Mouse (Mus musculus) kidney, adult 8-10 months (tissue): ENCODE results near the gene Prss8.
"Not testable (repeated sequence)": the region's sequence is repeated elsewhere in the genome, so short reads cannot be mapped to it uniquely, and the experiment has no call there.

Experiments used
- DNase-seq, 2 experiments: peaks; one replicate each; pipeline ENCODE4 v3.0.0; 2022

Prss8 gene

DNA sequence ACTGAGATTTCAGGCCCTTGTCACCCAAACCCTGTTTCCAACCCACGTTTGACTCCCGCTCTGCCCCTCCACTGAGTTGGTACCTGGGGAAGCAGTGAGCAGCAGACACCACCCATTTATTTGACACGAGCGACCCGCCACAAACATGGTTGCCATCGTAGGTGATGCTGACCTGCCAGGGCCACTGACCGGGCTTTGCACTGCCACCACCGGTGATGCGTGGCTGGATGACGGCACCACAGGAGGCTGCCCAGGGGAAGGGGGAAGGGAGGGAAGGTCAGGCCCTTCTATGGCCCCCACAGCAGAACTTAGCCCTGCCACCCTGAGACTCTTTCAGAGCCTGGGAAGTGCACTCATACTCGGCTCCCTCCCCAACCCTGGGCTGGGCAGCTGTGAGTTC lies 2.2 kb downstream of the Prss8 start:
- DNase-seq: no peak

DNA sequence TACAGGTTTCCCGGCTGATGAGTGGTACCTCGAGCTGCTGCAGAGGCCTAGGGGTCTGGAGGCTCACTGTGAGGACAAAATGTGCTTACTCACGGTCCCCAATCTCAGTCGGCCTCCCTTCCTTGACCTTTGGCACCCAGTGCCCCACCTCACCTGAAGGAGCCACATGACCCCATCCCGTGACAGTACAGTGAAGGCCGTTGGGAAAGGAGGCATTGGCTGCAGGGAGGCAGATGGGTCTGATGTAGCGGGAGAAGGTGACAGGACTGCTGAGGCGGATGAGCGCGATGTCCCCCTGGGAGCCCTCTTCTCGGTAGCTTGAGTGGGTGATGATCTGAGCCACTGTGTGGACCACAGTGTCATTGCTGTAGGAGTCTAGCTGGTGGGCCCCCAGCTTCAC lies 3.1 kb downstream of the Prss8 start:
- DNase-seq: peak; percentile 85

DNA sequence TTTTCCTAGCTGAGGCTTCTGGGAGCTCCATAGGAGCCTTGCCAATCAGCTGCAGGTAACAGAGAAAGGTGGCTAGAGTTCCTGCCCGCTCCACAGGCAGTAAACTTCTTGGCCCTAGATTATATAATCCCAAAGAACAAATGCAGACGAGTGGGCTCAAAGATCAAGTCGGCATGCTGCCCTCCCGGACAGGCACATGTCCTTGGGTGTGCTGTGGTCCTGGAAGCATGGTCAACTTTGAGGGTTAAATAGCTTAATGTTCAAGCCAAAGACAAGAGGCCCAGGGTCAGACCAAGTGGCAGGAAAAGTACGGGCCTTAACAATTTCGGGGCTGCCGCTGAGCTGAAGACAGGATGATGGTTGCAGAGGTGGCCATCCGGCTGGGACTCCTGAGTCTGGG lies 3.8 kb downstream of the Prss8 start:
- peak; percentile 86 to 91 for DNase-seq

DNA sequence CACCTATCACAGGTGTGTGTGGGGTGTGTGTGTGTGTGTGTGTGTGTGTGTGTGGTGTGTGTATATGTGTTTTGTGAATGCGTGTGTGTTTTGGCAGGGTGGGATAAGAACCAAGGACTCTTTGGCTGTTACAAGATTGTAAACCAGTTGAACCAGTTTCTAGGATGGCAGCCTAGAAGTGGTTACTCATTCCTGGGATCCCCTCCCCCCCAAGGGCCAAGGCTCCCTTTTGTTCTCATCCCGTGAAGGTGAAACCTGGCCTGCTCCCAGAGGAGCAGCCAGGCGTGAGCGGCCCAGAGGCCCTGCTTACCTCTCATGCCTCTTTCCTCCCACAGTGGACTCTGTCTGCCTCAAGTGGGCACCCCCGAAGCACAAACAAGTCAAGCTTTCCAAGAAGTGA lies 4.7 kb downstream of the Prss8 start:
- peak; percentile 92 to 93 for DNase-seq

DNA sequence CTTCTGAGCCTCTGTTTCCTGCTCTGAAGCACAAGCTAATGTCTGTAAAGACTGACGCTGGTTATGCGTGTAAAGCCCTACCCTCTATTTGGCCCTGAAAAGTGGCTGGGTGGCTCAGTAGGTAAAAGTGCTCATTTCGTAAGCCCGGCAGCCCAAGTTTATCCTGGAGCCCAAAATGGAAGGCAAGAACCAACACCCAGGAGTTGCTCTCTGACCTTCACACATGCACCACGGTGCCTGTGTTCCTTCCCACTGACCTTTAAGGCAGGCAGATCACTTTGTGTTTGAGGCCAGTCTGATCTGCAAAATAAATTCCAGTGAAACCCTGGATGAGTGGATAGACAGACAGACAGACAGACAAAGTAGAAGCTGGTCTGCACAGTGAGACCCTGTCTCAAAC lies 6.2 kb downstream of the Prss8 start:
- DNase-seq: no peak

DNA sequence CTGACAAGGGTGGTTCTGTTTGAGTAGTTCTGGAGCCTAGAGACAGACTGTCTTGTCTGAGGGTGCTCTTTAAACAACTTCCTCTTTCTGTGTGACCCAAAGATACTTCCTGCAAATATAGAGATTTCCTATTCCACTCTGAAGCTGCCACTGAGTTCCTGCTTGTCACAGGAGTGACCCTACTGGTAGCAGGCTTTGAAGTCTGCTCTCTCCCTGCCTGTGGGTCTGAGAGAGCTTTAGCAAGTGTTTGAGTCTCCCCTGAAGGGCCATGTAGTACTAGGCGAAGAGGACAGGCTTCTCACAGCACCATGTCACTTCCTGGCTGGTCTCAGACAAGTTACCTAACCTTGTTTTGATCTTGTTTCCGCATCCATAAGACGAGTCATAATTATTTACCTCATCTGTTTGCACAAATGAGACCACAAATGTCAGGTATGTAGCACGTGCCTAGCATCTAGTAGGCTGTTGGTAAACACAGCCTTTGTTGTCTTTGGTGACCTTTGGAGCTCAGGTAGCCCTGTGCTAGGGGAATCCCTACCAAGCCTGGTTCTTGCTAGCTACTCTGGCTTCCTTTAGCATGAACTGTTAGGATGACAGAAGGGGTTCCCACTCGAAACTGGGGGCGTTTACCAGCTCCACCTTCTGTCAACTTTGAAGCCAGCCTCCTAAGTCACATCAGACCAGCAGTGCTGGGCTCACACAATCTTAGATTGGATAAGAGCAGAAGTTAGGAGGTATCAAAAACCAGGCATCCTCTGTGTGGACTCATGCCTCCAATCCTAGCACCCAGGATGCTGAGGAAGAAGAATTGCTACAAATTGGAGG lies 7.2 kb downstream of the Prss8 start:
- DNase-seq: no peak

DNA sequence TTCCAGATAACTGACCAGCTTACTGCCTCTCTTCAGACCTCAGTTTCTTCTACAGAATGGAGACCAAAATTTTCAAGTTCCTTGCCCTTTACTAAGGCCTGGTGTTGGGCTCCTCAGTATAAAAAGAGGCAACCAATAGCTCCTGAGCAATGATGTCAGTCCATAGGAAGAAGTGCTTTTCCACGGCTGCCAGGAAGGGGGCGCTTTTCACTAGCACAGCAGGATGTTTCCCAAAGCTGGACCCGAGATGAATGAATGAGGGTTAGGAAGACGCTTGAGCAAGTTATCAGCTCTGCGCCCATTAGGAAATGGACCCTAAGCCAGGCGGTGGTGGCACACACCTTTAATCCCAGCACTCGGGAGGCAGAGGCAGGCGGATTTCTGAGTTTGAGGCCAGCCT lies 8.4 kb downstream of the Prss8 start:
- DNase-seq: peak in 1 of 2 experiments; percentile 64

DNA sequence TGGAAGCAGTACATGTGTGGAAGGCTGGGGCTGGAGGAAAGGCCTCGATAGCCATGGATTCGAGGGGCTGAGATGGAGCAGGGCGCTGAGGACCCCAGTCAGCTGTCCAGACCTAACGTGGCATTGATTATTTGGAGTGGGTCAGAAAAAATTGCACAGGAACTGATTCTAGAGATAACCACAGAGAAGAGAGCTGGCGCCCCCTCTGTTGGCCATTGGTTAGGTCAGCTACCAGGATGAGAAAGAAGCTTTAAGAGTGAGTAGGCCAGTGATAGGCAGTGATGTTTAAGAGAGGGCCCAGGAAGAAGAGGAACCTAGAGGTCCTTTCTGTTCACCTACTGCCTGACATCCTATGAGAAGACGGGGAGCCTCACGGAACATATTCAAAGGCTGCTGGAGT lies 10.6 kb downstream of the Prss8 start:
- DNase-seq: peak in 1 of 2 experiments; percentile 45

DNA sequence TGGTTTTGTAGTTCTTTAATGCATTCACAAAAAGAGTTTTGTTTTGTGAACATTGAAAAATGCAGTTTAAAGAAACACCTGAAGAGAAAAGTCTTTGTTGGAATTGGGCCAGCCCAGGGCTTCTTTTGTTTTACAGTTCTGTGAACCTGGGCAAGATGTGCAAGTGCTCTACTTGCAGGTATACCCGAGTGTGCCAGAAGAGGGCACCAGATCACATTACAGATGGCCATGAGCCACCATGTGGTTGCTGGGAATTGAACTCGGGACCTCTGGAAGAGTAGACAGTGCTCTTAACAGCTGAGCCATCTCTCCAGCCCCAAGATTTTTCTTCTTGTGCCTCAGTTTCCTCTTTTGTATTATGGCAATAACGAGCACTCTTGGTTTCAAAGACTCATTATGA lies 11.7 kb downstream of the Prss8 start:
- peak in 1 of 2 experiments; percentile 80 for DNase-seq

DNA sequence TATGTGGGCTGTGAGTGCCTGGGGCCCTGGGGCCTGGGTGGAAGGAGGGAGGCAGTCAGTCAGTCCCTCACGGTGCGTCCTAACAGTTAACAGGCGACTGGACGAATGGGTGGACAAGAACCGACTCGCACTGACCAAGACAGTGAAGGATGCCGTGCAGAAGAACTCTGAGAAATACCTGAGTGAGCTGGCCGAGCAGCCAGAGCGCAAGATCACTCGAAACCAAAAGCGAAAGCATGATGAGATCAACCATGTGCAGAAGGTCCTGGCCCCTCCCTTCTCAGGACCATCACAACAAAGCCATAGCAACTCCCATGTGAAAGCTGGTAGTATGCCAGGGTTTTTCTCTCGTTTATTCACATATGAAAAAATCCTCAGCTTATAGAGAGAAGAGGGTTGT lies 14.6 kb downstream of the Prss8 start:
- DNase-seq: no peak

DNA sequence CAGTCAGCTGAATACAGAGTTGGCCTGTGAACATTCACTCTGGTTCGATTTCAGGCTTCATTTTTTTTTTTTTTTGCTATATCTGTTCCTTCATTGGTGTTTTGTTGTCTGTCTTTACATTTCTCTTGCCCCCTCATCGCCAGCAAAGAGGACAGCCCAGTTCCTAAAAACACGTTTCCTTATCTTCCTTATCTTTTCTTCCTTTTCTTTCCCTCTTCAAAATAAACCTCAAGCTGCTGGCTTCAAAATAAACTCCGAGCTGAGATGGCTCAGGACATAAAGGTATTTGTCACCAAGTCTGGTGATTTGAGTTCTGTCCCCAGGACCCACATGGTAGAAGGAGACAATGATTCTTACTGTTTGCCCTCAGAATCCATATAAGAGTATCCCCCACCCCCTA lies 17.0 kb downstream of the Prss8 start:
- DNase-seq: no peak

DNA sequence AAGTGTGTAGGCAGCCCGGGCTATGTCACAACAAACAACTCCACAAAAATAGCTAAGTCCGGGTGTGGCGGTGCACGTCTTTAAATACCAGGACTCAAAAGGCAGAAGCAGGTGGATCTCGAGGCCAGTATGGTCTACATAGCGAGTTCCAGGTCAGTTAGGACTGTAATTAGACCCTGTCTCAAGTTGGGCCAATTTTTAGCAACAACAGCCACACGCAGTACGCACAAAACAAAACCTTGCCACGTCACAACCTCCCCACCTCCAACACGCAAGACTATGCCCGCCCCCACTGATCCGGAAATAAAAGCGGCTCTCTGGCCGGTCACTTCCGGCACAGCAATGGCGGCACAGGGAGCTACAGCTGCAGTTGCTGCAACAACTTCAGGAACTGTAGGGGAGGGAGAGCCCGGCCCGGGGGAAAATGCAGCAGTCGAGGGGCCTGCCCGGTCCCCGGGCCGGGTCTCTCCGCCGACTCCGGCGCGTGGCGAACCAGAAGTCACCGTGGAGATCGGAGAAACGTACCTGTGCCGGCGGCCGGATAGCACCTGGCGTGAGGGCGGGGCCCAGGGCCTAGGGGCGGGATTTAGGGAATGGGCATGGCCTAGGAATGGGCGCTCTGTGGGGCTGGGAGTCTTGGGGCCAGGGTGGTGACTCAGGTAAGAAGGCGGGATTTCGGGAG lies 17.6 kb downstream of the Prss8 start, which contains the start of gene Kat8:
TSS of gene Kat8 (plus strand) at position 327 of the 682 bp plus-strand sequence.
- DNase-seq: peak; percentile 87 to 89

DNA sequence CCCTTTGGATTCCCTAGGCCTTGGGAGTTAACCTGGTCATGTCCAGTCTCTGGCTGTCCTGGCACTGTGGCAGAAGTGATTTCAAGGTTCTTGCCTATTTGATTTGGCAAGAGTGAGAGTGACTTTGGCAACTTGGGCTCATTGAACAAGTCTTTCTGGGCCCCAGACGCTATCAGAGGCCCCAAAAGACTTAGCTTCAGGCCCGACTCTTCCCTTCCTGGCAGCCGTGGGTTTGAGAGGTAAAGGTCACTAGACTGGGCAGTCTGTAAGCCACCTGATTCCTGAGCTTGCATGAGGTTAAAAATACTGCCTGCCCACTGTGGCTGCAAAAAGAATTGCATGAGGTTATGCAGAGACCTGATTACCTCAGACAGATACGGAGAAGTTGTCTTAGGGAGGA lies 21.2 kb downstream of the Prss8 start:
- no peak for DNase-seq

DNA sequence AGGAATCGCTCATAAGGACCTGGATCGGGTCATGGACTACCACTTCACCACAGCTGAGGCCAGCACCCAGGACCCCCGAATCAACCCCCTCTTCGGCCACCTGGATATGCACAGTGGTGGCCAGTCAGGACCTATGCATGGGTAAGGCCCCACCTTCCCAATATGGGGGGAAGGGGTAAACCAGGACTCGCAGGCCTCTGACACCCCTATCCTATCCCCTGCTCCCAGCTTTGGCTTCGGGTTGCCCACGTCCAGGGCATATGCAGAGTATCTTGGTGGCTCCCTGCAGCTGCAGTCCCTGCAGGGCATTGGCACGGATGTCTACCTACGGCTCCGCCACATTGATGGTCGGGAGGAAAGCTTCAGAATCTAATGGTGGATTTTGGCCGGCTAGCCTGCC lies 22.0 kb downstream of the Prss8 start:
- no peak for DNase-seq

DNA sequence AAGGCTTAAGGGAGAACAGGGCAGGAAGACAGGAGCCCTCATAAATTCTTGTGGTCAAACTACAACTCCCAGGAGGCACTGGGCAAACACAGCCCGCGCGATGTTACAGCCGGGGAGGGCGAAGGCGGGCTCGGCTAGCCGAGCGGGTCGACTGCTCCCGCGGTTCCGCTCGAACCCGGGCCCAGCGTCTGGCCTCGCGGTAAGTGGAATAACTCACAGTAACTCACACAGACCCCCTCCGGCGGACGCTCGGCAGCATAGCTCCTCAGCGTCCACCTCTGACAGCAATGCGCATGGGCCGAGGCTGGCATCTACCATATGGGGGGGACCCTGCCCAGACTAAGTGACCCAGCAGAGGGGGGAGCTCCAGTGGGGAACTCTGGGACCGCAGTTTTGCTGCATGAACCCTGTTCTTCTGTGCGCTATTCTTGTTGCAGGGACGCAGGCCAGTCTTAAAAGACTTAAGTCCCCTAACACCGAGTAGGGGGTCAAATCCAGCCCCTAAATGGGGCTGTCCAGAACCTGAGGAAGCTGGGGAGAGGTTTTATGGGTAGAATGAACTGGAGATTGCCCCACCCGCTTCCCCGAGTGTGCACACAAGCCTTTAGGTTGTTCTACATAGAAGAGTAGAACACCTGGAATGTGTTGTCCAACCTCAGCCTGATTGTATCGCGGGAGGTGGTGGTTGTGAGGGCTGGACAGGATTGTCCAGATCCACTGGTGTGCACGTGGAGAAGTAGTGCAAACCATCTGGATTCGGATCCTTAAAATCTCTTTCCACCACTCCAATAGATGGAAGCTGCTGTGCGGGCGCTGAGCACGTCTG lies 25.7 kb downstream of the Prss8 start, which contains the start of gene Bckdk:
TSS of gene Bckdk (plus strand) at position 112 of the 826 bp plus-strand sequence.
- peak; percentile 68 to 76 for DNase-seq

DNA sequence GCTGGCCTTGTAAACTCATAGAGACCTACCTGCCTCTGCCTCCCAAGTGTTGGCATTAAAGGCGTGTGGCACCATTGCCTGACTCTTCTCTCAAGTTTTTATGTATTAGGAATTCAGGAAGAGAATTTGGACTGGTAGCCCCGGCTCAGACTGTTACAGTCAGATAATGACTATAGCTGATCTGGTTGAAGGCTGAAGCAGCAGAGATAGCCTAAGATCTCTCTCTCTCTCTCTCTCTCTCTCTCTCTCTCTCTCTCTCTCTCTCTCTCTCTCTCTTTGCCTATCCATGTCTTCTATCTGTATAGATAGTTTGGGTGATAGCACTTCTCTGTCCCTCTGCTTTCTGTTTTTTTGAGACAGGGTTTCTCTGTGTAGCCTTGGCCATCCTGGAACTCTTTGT lies 28.1 kb downstream of the Prss8 start:
- DNase-seq: no peak

DNA sequence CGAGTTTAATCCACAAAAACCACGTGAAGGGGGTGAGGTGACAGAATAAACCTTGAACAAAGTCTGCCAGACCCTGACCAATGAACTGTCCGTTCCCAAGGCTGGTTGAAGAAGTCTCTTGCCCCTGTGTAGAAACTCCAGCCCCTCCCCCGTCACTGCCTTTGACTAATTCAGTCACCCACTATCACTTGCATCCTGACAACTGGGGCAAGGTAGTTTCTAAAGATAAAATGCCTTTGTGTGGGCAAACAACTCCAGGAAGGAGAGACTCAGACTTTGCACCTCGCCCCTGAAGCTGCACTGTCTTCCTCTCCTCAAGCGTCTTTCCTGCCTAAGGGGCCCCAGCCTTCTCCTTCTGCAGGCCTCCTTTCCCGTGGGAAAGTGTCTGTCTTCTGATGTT lies 29.9 kb downstream of the Prss8 start:
- DNase-seq: no peak

DNA sequence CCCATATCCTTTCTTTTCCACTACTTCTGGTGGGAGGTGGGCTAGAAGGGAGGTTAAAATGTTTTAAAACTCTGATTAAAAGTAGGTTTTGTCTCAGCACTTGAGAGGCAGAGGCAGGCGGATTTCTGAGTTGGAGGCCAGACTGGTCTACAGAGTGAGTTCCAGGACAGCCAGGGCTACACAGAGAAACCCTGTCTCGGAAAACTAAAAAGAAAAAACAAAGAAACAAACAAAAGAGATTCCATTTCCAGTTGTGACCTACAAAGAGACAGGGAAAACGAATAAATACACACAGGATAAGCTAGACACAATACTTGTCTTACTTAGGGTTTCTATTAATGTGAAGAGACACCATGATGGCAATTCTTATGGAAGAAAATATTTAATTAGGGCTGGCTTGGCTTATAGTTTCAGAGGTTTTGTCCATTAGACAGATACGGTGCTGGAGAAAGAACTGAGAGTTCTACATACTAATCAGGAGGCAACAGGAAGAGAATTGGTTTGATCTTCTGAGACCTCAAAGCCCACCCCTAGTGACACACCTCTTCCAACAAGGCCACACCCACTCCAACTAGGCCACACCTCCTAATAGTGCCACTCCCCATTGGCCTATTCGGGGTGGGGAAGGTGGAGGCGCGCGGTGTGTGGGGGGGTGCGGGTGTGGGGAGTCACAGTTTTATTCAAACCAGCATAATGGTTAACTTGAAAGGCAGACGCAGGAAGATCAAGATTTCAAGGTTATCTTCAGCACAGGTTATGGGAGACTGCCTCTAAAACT lies 31.5 kb downstream of the Prss8 start:
- no peak for DNase-seq

DNA sequence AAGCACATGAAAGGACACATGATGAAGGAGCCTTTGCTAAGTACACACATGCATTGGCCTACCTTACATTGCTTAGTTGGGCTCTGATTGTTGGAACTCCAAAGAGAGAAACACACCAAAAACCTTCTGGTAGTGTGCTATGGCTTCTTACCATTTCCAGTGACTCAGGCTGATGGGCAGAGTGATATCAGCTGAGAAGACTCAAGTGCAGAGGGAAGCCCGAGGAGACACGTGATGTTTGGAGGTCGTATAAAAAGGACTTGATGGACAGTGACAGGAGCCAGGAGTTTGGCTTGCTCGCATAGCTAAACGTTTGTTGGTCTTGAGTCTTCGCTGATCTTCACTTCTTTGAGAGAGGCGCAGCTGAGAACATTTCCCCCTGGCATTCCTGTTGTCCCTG lies 32.4 kb downstream of the Prss8 start:
- no peak for DNase-seq

DNA sequence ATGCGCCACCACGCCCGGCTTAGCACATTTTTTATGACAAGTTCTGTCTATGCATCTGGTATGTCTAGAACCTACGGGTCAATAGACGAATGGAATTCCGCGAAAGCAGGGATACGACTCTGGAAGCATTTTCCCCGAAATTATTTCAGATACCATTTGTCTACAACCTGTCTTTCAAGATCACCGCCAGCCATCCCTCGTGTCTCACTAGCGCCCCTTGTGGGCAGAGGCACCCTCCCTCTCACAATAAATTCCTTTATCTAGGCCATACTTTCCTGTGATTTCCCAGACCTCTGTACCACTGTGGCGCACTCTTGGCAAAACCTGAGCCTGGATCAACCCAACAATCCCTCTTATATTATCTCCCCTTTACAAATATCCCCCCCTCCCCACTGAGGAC lies 33.5 kb downstream of the Prss8 start:
- peak in 1 of 2 experiments; percentile 69 for DNase-seq

DNA sequence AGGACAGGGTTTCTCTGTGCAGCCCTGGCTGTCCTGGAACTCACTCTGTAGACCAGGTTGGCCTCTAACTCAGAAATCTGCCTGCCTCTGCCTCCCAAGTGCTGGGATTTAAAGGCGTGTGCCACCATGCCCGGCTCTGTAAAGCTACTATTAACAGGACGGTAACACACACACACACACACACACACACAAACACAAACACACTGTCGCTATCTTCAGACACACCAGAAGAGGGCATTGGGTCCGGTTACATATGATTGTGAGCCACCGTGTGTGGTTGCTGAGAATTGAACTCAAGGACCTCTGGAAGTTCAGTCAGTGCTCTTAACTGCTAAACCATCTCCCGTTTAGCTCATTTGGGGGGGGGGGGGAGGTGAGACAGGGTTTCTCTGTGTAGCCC lies 34.0 kb downstream of the Prss8 start:
- DNase-seq: not testable (repeated sequence)

DNA sequence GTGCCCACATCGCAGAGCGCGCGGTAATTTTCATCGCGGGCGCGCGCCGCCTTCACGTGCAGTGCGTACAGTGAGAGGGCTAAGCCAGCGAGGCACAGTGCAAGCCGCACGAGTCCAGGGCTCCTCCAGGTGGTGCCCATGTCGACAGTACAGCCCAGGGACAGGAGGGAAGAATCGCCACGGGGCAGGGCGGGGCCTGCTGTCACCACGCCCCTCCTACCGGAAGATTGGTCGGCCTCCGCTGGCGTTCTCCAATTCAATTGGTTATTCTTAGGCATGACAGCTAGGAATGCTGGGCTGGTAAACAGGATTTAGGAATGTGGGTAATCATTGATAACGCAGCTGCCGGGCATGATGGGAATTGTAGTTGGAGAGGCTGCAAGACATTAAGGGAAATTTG lies 34.5 kb downstream of the Prss8 start, which contains the start of the genes Gm21974 and Vkorc1:
TSS of gene Gm21974 (minus strand) at position 13 of the 400 bp plus-strand sequence.
TSS of gene Vkorc1 (minus strand) at position 176 of the 400 bp plus-strand sequence.
- peak; percentile 99 for DNase-seq
